Mouse (Mus musculus) liver, postnatal 0 days (tissue): ENCODE measurements around the gene Ppara.

Experiments
- CTCF ChIP-seq: sonication (generic); IDR thresholded peaks from 2 replicates; pipeline ENCODE4 v1.5.1; 2016; ENCODE audit warnings: antibody characterized with exemption, low read depth
- EP300 ChIP-seq: IDR thresholded peaks from 2 replicates; pipeline ENCODE4 v1.6.1; 2016; ENCODE audit warnings: antibody characterized with exemption, low read depth, mild to moderate bottlenecking

- TF ChIP-seq EP300, result no peak
- TF ChIP-seq CTCF, result no peak
Observed at GRCm38 (mm10) chr15:85694379-85694778, 40.4 kb upstream of the Ppara start.
